Mouse (Mus musculus): ENCODE data around the gene Cacnb1. TPM values are rescaled to one million over a fixed set of nuclear protein-coding genes. Genes with fewer than 3 reads are reported as not detected.

The Cacnb1 gene
- total and polyA plus RNA-seq, 3 experiments, result 2.3 to 4.4 TPM; not detected in 1

DNA sequence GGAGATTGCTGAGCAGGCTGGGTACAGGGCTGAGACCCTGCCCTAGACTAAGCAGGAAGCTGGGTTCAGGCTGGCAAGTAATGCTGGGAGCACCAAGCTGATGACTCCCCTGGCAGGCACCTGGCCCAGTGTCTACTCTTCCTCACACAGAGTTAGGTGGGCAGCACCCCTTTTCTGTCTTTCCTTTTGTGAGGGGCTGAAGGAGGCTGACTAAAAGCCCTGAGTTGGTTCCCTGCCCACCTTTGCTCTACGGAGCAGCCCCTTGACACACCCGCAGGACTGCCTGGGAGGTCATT, 27.6 kb upstream of the Cacnb1 start:
- no peak for DNase-seq (ENCODE audit: low read depth, low spot score)
- no peaks in the 10 kb centered on the region for H3K9me3 ChIP-seq (replicated peaks; ENCODE audit: insufficient read depth, low read length)
- no peak overlapping the region for H3K4me3 ChIP-seq (ENCODE audit: control insufficient read depth in 1 of 2, insufficient read depth in 1 of 2, low read depth in 2 of 2, low read length in 2 of 2)
- H3K27ac ChIP-seq (ENCODE audit: control insufficient read depth, low read depth, low read length), result no peak overlapping the region
- no peaks in the 10 kb centered on the region for H3K36me3 ChIP-seq (ENCODE audit: control insufficient read depth in 1 of 2, insufficient read depth in 2 of 2, low read length in 2 of 2)
- no peak overlapping the region for H3K9ac ChIP-seq (ENCODE audit: control insufficient read depth, low read depth, low read length, poor library complexity, severe bottlenecking)
- H3K79me2 ChIP-seq (ENCODE audit: control insufficient read depth, insufficient read depth, low read length, poor library complexity), result no peaks in the 10 kb centered on the region
- TF ChIP-seq MAZ (IDR thresholded peaks at IDR 0.05; ENCODE audit: low read depth, low read length), result no peak
- no peak for TF ChIP-seq NRF1 (IDR thresholded peaks at IDR 0.05; ENCODE audit: insufficient read depth, low read depth, low read length, poor library complexity, severe bottlenecking)
- no peak for TF ChIP-seq POLR2AphosphoS2 (IDR thresholded peaks at IDR 0.05; ENCODE audit: low read length)
- TF ChIP-seq SIN3A (IDR thresholded peaks at IDR 0.05; ENCODE audit: low read length), result no peak
- no peak for TF ChIP-seq SMC3 (IDR thresholded peaks at IDR 0.05; ENCODE audit: low read depth, low read length)
- TF ChIP-seq RAD21 (IDR thresholded peaks at IDR 0.05; ENCODE audit: low read depth, low read length), result no peak
- TF ChIP-seq MEF2A (IDR thresholded peaks at IDR 0.05; ENCODE audit: extremely low read depth, insufficient replicate concordance, low read depth, low read length, poor library complexity, severe bottlenecking), result no peak
- TF ChIP-seq MAX (IDR thresholded peaks at IDR 0.05; ENCODE audit: low read length), result no peak
- TF ChIP-seq POLR2AphosphoS5 (IDR thresholded peaks at IDR 0.05; ENCODE audit: borderline replicate concordance, low read depth, low read length), result no peak
- no peak for TF ChIP-seq ZNF384 (IDR thresholded peaks at IDR 0.05; ENCODE audit: low read depth, low read length)
- no peak for TF ChIP-seq CHD1 (IDR thresholded peaks at IDR 0.05; ENCODE audit: low read depth, low read length)
- TF ChIP-seq E2F4 (IDR thresholded peaks at IDR 0.05; ENCODE audit: borderline replicate concordance, low read depth, low read length), result no peak
- no peak for TF ChIP-seq RCOR1 (IDR thresholded peaks at IDR 0.05; ENCODE audit: low read depth, low read length)
- TF ChIP-seq JUND (IDR thresholded peaks at IDR 0.05; ENCODE audit: low read depth, low read length), result no peak
- no peak for TF ChIP-seq NELFE (IDR thresholded peaks at IDR 0.05; ENCODE audit: low read depth, low read length)
- 0 out of 4 replicates have a peak, but pooled peaks cover 0 to 4% of the 10 kb centered on the region in 2 experiments for H3K4me1 ChIP-seq (ENCODE audit: control insufficient read depth in 1 of 2, insufficient read depth in 2 of 2, low read length in 2 of 2)
- no peaks in the 10 kb centered on the region for H3K27me3 ChIP-seq (ENCODE audit: control insufficient read depth in 1 of 2, insufficient read depth in 2 of 2, low read length in 2 of 2)

DNA sequence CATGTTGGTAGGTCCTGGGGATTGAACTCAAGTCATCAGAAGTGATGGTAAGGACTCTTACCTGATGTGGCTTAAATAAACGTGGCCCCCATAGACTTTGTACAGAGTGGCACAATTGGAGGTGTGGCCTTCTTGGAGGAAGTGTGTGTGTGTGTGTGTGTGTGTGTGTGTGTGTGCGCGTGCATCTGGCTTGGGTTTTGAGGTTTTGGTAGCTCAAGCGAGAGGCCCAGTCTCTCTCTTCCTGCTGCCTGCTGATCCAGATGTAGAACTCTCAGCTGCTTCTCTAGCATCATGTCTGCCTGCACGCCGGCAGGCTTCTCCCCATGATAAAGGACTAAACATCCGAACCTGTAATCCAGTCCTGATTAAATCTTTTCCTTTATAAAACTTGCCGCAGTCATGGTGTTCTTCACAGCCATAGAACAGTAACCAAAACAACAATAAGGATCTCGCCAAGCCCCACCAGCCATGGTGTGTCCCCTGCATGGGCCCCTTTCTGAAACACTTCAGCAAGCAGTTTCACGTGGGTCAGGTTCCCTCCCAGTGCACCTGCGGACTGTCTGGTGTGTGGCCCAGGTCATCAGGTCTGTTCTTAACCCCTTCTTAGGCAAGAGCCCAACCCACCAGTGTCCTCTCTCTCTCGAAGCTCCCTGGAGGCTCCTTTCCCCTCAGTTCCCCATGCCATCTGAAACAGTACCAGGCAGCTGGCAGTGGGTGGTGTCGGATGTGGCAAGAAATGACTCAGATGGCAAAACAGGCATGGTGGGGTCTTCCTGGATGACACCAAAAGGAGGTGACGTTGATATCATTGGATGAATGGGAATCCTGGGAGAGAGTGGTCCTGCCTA, 27.1 kb upstream of the Cacnb1 start:
- H3K27ac ChIP-seq (ENCODE audit: control insufficient read depth, low read depth, low read length), result no peak overlapping the region
- no peaks in the 10 kb centered on the region for H3K79me2 ChIP-seq (ENCODE audit: control insufficient read depth, insufficient read depth, low read length, poor library complexity)
- TF ChIP-seq ETS1 (IDR thresholded peaks at IDR 0.05; ENCODE audit: low read depth, low read length) (no peak), CHD2 (IDR thresholded peaks at IDR 0.05; ENCODE audit: low read length) (no peak), E2F4 (IDR thresholded peaks at IDR 0.05; ENCODE audit: borderline replicate concordance, low read depth, low read length) (no peak), NELFE (IDR thresholded peaks at IDR 0.05; ENCODE audit: low read depth, low read length) (no peak), ZNF384 (IDR thresholded peaks at IDR 0.05; ENCODE audit: low read depth, low read length) (no peak), ZMIZ1 (IDR thresholded peaks at IDR 0.05; ENCODE audit: low read depth, low read length) (no peak), POLR2A (IDR thresholded peaks at IDR 0.05; ENCODE audit: control insufficient read depth in 1 of 2, insufficient read depth in 1 of 2, low read depth in 1 of 2, low read length in 2 of 2, poor library complexity in 1 of 2) (no peak), TAL1 (IDR thresholded peaks at IDR 0.05; ENCODE audit: low read length) (no peak), MAZ (IDR thresholded peaks at IDR 0.05; ENCODE audit: low read depth, low read length) (no peak), USF1 (IDR thresholded peaks at IDR 0.05; ENCODE audit: low read depth, low read length) (no peak), CHD1 (IDR thresholded peaks at IDR 0.05; ENCODE audit: low read depth, low read length) (no peak), UBTF (IDR thresholded peaks at IDR 0.05; ENCODE audit: borderline replicate concordance, insufficient read depth, low read depth, low read length) (no peak), GATA1 (IDR thresholded peaks at IDR 0.05; ENCODE audit: low read depth, low read length) (no peak), BHLHE40 (IDR thresholded peaks at IDR 0.05; ENCODE audit: borderline replicate concordance, low read depth, low read length) (no peak), POLR2AphosphoS5 (IDR thresholded peaks at IDR 0.05; ENCODE audit: borderline replicate concordance, low read depth, low read length) (no peak), JUND (IDR thresholded peaks at IDR 0.05; ENCODE audit: low read depth, low read length) (no peak), HCFC1 (IDR thresholded peaks at IDR 0.05; ENCODE audit: low read depth, low read length) (no peak)
- H3K9me3 ChIP-seq (replicated peaks; ENCODE audit: insufficient read depth, low read length), result no peaks in the 10 kb centered on the region
- H3K36me3 ChIP-seq (ENCODE audit: control insufficient read depth in 1 of 2, insufficient read depth in 2 of 2, low read length in 2 of 2), result no peaks in the 10 kb centered on the region
- no peak overlapping the region for H3K9ac ChIP-seq (ENCODE audit: control insufficient read depth, low read depth, low read length, poor library complexity, severe bottlenecking)
- 0 out of 4 replicates have a peak, but pooled peaks cover 0 to 4% of the 10 kb centered on the region in 2 experiments for H3K4me1 ChIP-seq (ENCODE audit: control insufficient read depth in 1 of 2, insufficient read depth in 2 of 2, low read length in 2 of 2)
- H3K27me3 ChIP-seq (ENCODE audit: control insufficient read depth in 1 of 2, insufficient read depth in 2 of 2, low read length in 2 of 2), result no peaks in the 10 kb centered on the region
- no peak overlapping the region for H3K4me3 ChIP-seq (ENCODE audit: control insufficient read depth in 1 of 2, insufficient read depth in 1 of 2, low read depth in 2 of 2, low read length in 2 of 2)
- no peak for DNase-seq (ENCODE audit: low read depth, low spot score)

All from MEL (cell line).